In the genomic region with DNA sequence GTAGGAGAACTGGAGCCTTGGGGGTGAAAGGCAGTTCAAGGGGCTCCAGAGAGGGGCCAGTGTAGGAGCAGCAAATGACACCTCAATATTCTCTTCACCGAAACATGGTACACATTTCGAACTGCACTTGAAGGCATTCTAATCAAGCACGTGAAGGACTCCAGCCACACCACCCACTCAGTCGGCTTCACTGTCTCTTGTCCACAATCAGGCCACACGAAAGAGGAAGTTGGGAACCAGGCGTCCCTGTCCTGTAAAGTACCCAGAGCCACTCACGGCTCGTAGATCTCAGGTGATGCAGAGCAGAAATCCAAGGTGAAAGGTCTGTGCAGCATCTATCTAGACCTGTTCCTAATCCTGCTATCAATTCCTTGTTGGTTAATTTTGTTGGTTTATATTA, we compare ENCODE assay signal across 16 mouse cellular contexts.
"Had no signal": no experiment of that assay in that cellular context is flagged by ENCODE, and none has a peak within 500 bp of the region (broad histone marks: within the 10 kb centered on the region; RNA-seq: fewer than 3 reads in every experiment).

No protein-coding gene starts in this region.

- H3K4me3 ChIP-seq: layer of hippocampus, adult 2 months; limb, embryonic 12.5 days; liver, embryonic 13.5 days; lung, embryonic 15.5 days; megakaryocyte, embryonic 14.5 days; midbrain, embryonic 12.5 days; stomach, embryonic 15.5 days had no signal

- H3K36me3 ChIP-seq: limb, embryonic 12.5 days; liver, embryonic 13.5 days; lung, embryonic 15.5 days; midbrain, embryonic 12.5 days; stomach, embryonic 15.5 days had no signal

- DNase-seq: kidney, adult 18-20 months; kidney, postnatal 10 days; kidney, postnatal 4 days; layer of hippocampus, postnatal 36 days; liver; liver, embryonic 13.5 days; liver, postnatal 0 days; right cerebral cortex, adult 18-20 months; right cerebral cortex, postnatal 25 days; thymus, postnatal 4 days had no signal

- H3K27me3 ChIP-seq: limb, embryonic 12.5 days; liver, embryonic 13.5 days; lung, embryonic 15.5 days; midbrain, embryonic 12.5 days; stomach, embryonic 15.5 days had no signal

- H3K27ac ChIP-seq: layer of hippocampus, adult 2 months; limb, embryonic 12.5 days; liver, embryonic 13.5 days; lung, embryonic 15.5 days; midbrain, embryonic 12.5 days; stomach, embryonic 15.5 days had no signal

- H3K9ac ChIP-seq: limb, embryonic 12.5 days; liver, embryonic 13.5 days; liver, postnatal 0 days; lung, embryonic 15.5 days; midbrain, embryonic 12.5 days; stomach, embryonic 15.5 days had no signal

- H3K4me1 ChIP-seq: limb, embryonic 12.5 days; midbrain, embryonic 12.5 days; stomach, embryonic 15.5 days had no signal
